26 mouse cellular contexts compared by ENCODE assay signal in genomic region chr5:101724216-101724615, GRCm38 (mm10). TPM values are rescaled to one million over a fixed set of nuclear protein-coding genes. Genes with fewer than 3 reads are reported as not detected.
DNase-seq lines count a peak whose midpoint lies in the region; ATAC-seq and TF ChIP-seq lines count a peak whose summit lies in the region.
"Had no signal": no experiment of that assay in that cellular context is flagged by ENCODE, and none has a peak within 500 bp of the region (broad histone marks: within the 10 kb centered on the region; RNA-seq: fewer than 3 reads in every experiment).

No protein-coding gene starts in this region.

- no peak for TF ChIP-seq CTCF in kidney, adult 2 months (conservative IDR thresholded peaks at IDR 0.05; ENCODE audit: insufficient read depth, insufficient read length, low read depth, low read length)

- ATAC-seq in kidney, embryonic 14.5 days (ENCODE audit: low FRiP score, low TSS enrichment) = no peak
- ATAC-seq in kidney, embryonic 15.5 days (replicated peaks; ENCODE audit: low FRiP score) = no peak
- ATAC-seq in hindbrain, embryonic 13.5 days (ENCODE audit: low FRiP score) = no peak
- ATAC-seq: activated CD4-positive, CD25-positive, alpha-beta regulatory T cell, adult 4 months; CD4-positive, CD25-positive, alpha-beta regulatory T cell, adult 4 months; forebrain, embryonic 13.5 days; Patski had no signal

- 78% methylated on average over 9 of the region's 9 CpGs for WGBS in kidney, embryonic 14.5 days
- WGBS in kidney, adult 2 months = 53% methylated on average over 9 of the region's 9 CpGs
- 83% methylated on average over 9 of the region's 9 CpGs for WGBS in kidney, embryonic 15.5 days
- whole genome bisulfite sequencing in hindbrain, embryonic 13.5 days = 89% methylated on average over 9 of the region's 9 CpGs

- DNase-seq in kidney, adult 11 months = peak; percentile 27
- peak; percentile 75 for DNase-seq in kidney, adult 2 months
- peak; percentile 62 for DNase-seq in kidney, adult 9 months
- DNase-seq in kidney, postnatal 14 days = peak; percentile 25
- DNase-seq in left cerebral cortex, postnatal 25 days (ENCODE audit: low spot score in 2 of 2) = no peak
- DNase-seq: adrenal gland, adult 8-10 months; adrenal gland, postnatal 14 days; adrenal gland, postnatal 36 days; B cell, adult 2 months; cerebellum, adult 11-12 months; cerebellum, adult 2 months; cerebellum, adult 9-10 months; cerebellum, postnatal 10 days; cerebellum, postnatal 25 days had no signal

- no peak overlapping the region for H3K9ac ChIP-seq in kidney, embryonic 14.5 days (ENCODE audit: low read depth, low read length)
- H3K9ac ChIP-seq in kidney, embryonic 15.5 days = no peak overlapping the region
- H3K9ac ChIP-seq in hindbrain, embryonic 13.5 days = no peak overlapping the region
- H3K9ac ChIP-seq: embryonic facial prominence, embryonic 12.5 days; forebrain, embryonic 13.5 days had no signal

- H3K36me3 ChIP-seq in kidney, embryonic 14.5 days (ENCODE audit: control insufficient read depth, insufficient read depth, low read length) = no peaks in the 10 kb centered on the region
- H3K36me3 ChIP-seq in kidney, adult 2 months (ENCODE audit: control insufficient read depth, insufficient read depth, low read length) = no peaks in the 10 kb centered on the region
- no peaks in the 10 kb centered on the region for H3K36me3 ChIP-seq in kidney, embryonic 15.5 days
- no peaks in the 10 kb centered on the region for H3K36me3 ChIP-seq in hindbrain, embryonic 13.5 days
- H3K36me3 ChIP-seq: embryonic facial prominence, embryonic 10.5 days; embryonic facial prominence, embryonic 12.5 days; G1E had no signal

- H3K4me3 ChIP-seq in kidney, embryonic 14.5 days (ENCODE audit: low read length) = no peak overlapping the region
- H3K4me3 ChIP-seq in kidney, adult 2 months (ENCODE audit: insufficient read depth, low read depth, low read length) = no peak overlapping the region
- H3K4me3 ChIP-seq in kidney, embryonic 15.5 days (replicated peaks) = no peak overlapping the region
- H3K4me3 ChIP-seq in hindbrain, embryonic 13.5 days = no peak overlapping the region
- H3K4me3 ChIP-seq: embryonic facial prominence, embryonic 10.5 days; embryonic facial prominence, embryonic 12.5 days; forebrain, embryonic 13.5 days had no signal

- TF ChIP-seq POLR2A in kidney, adult 2 months (IDR thresholded peaks at IDR 0.05; ENCODE audit: low read depth, low read length) = no peak

- H3K27me3 ChIP-seq in kidney, embryonic 14.5 days (ENCODE audit: control insufficient read depth, insufficient read depth, low read length) = no peaks in the 10 kb centered on the region
- no peaks in the 10 kb centered on the region for H3K27me3 ChIP-seq in kidney, adult 2 months (replicated peaks; ENCODE audit: control insufficient read depth, insufficient read depth, low read length)
- no peaks in the 10 kb centered on the region for H3K27me3 ChIP-seq in kidney, embryonic 15.5 days
- H3K27me3 ChIP-seq in hindbrain, embryonic 13.5 days = no peaks in the 10 kb centered on the region
- H3K27me3 ChIP-seq: CH12.LX; embryonic facial prominence, embryonic 12.5 days; forebrain, embryonic 13.5 days; Patski had no signal

- H3K9me3 ChIP-seq in kidney, embryonic 14.5 days (ENCODE audit: control insufficient read depth, low read length) = no peaks in the 10 kb centered on the region
- H3K9me3 ChIP-seq in kidney, embryonic 15.5 days (replicated peaks) = no peaks in the 10 kb centered on the region
- H3K9me3 ChIP-seq in hindbrain, embryonic 13.5 days = no peaks in the 10 kb centered on the region
- H3K9me3 ChIP-seq: embryonic facial prominence, embryonic 10.5 days; embryonic facial prominence, embryonic 12.5 days; forebrain, embryonic 13.5 days had no signal

- H3K27ac ChIP-seq in kidney, embryonic 14.5 days (ENCODE audit: low read depth, low read length) = no peak overlapping the region
- peak overlapping the region; percentile 65 for H3K27ac ChIP-seq in kidney, adult 2 months (ENCODE audit: insufficient read depth, low read depth, low read length)
- no peak overlapping the region for H3K27ac ChIP-seq in kidney, embryonic 15.5 days
- H3K27ac ChIP-seq in hindbrain, embryonic 13.5 days = no peak overlapping the region
- H3K27ac ChIP-seq: embryonic facial prominence, embryonic 10.5 days; embryonic facial prominence, embryonic 12.5 days; forebrain, embryonic 13.5 days had no signal

- 0 out of 2 replicates have a peak, but pooled peaks cover under 1% of the 10 kb centered on the region for H3K4me1 ChIP-seq in kidney, embryonic 14.5 days (ENCODE audit: control insufficient read depth, insufficient read depth, low read length)
- peaks cover 18% of the 10 kb centered on the region for H3K4me1 ChIP-seq in kidney, adult 2 months (ENCODE audit: control insufficient read depth, insufficient read depth, low read length)
- peaks cover 16% of the 10 kb centered on the region; the same call in 1 of the 2 replicates for H3K4me1 ChIP-seq in kidney, embryonic 15.5 days
- H3K4me1 ChIP-seq in hindbrain, embryonic 13.5 days (replicated peaks) = no peaks in the 10 kb centered on the region
- H3K4me1 ChIP-seq: forebrain, embryonic 13.5 days had no signal

- intact Hi-C loops in left cerebral cortex, postnatal 25 days (cut with DNase I) = no loop called here

- no peak overlapping the region for H3K4me2 ChIP-seq in kidney, embryonic 14.5 days (replicated peaks; ENCODE audit: low read depth, low read length)
- no peak overlapping the region for H3K4me2 ChIP-seq in kidney, embryonic 15.5 days
- no peak overlapping the region for H3K4me2 ChIP-seq in hindbrain, embryonic 13.5 days
- H3K4me2 ChIP-seq: embryonic facial prominence, embryonic 12.5 days; forebrain, embryonic 13.5 days had no signal

RNA-seq across cellular contexts. Expression of gene Cds1, which starts 40.7 kb away (rescaled TPM):
- polyA plus RNA-seq in kidney, embryonic 14.5 days (2014; fragmentation: Nextera tagmentation; extraction: Ambion mirVana) = 6.4 and 10.9 TPM in 2 replicates
- polyA plus RNA-seq in kidney, adult 2 months (2012; rRNA removed) = 35.5 and 37.3 TPM in 2 replicates
- polyA plus RNA-seq in kidney, embryonic 15.5 days (2015; fragmentation: Nextera tagmentation; extraction: Ambion mirVana) = 10.9 and 11.8 TPM in 2 replicates
- polyA plus RNA-seq in hindbrain, embryonic 13.5 days (2015; fragmentation: Nextera tagmentation; extraction: Ambion mirVana) = 3.6 and 4.0 TPM in 2 replicates
- 10 to 100 TPM; 74.8 to 89.4 TPM for total RNA-seq in left cerebral cortex, postnatal 25 days (2021)
- total RNA-seq: CH12.LX, G1E had no signal
- polyA plus RNA-seq: activated CD4-positive, CD25-positive, alpha-beta regulatory T cell, adult 4 months; CD4-positive, CD25-positive, alpha-beta regulatory T cell, adult 4 months; G1E had no signal

RNA-seq across cellular contexts. Expression of gene Nkx6-1, which starts 59.4 kb away (rescaled TPM):
- polyA plus RNA-seq in kidney, embryonic 14.5 days (2014; fragmentation: Nextera tagmentation; extraction: Ambion mirVana) = 0.70 and 0.86 TPM in 2 replicates
- 0.08 and 0.16 TPM in 2 replicates for polyA plus RNA-seq in kidney, adult 2 months (2012; rRNA removed)
- 0.55 and 0.90 TPM in 2 replicates for polyA plus RNA-seq in kidney, embryonic 15.5 days (2015; fragmentation: Nextera tagmentation; extraction: Ambion mirVana)
- polyA plus RNA-seq in hindbrain, embryonic 13.5 days (2015; fragmentation: Nextera tagmentation; extraction: Ambion mirVana) = 8.1 and 12.2 TPM in 2 replicates
- under 1 TPM; 0.21 TPM for total RNA-seq in left cerebral cortex, postnatal 25 days (2021)
- total RNA-seq: adrenal gland, adult 18-20 months; adrenal gland, postnatal 14 days; adrenal gland, postnatal 36 days; CH12.LX had no signal
- polyA plus RNA-seq: activated CD4-positive, CD25-positive, alpha-beta regulatory T cell, adult 4 months; CD4-positive, CD25-positive, alpha-beta regulatory T cell, adult 4 months; G1E; Patski had no signal

Comparison
In these comparisons a context has a peak if more than half of its experiments do, and no peak if none do; other contexts are left out.
1. DNase-seq: peak in kidney, adult 11 months (single experiment), kidney, adult 2 months (single experiment), kidney, adult 9 months (single experiment) and kidney, postnatal 14 days (single experiment); none in left cerebral cortex, postnatal 25 days (0 of 2).